Mouse (Mus musculus) gastrocnemius, postnatal 14 days (tissue): ENCODE results near the gene T2. TPM values are rescaled to one million over a fixed set of nuclear protein-coding genes. Genes with fewer than 3 reads are reported as not detected.
"Not testable (repeated sequence)": the region's sequence is repeated elsewhere in the genome, so short reads cannot be mapped to it uniquely, and the experiment has no call there.

ENCODE experiments used
- DNase-seq: peaks from one replicate; pipeline ENCODE4 v3.0.0; 2021; ENCODE audit warnings: mixed read lengths
- intact Hi-C: fragments of 180-260 bp; cut with DNase I; formaldehyde crosslinking; loops from one replicate; pipeline ENCODE4 v1.15.1; 2025; ENCODE audit warnings: low total_unique reads
- total RNA-seq, 2 experiments: library from RNA; stranded (reverse); gene quantifications; 2 replicates each; pipeline ENCODE4 v1.2.3; 2021

The T2 gene
- total RNA-seq, 2 experiments from 2014 or later: not detected

GRCm38 (mm10) chr17:8360876-8361275 is 5.1 kb downstream of the T2 start:
- intact Hi-C loops: no loop called here
- no peak for DNase-seq

- no peak for DNase-seq
- intact Hi-C loops: no loop called here
Measured at GRCm38 (mm10) chr17:8361281-8362103, 5.7 kb downstream of the T2 start.

GRCm38 (mm10) chr17:8367514-8368480 is 12.0 kb downstream of the T2 start:
- intact Hi-C loops: no loop called here
- DNase-seq: no peak

- intact Hi-C loops: no loop called here
- DNase-seq: no peak
Measured at GRCm38 (mm10) chr17:8368570-8368969, 12.8 kb downstream of the T2 start.

GRCm38 (mm10) chr17:8369171-8369570 is 13.4 kb downstream of the T2 start:
- DNase-seq: no peak
- intact Hi-C loops: no loop called here

GRCm38 (mm10) chr17:8370634-8371229 is 14.9 kb downstream of the T2 start:
- intact Hi-C loops: loop anchor here (5.0 to 10.0 kb wide), 2 partner anchors 56 to 108 kb away; partner anchors contain the start of gene Sft2d1
- no peak for DNase-seq

- DNase-seq: peak; percentile 74
- intact Hi-C loops: loop anchor here (5.0 to 10.0 kb wide), 2 partner anchors 57 to 110 kb away; partner anchors contain the start of gene Sft2d1
Measured at GRCm38 (mm10) chr17:8371834-8372233, 16.0 kb downstream of the T2 start.

- intact Hi-C loops: loop anchor here (5.0 to 10.0 kb wide), 2 partner anchors 58 to 110 kb away; partner anchors contain the start of gene Sft2d1
- DNase-seq: peak; percentile 75
Measured at GRCm38 (mm10) chr17:8372286-8373046, 16.7 kb downstream of the T2 start.

- intact Hi-C loops: loop anchor here (10.0 kb wide), 1 partner anchor 62 kb away; the partner anchor contains the start of gene Sft2d1
- DNase-seq: no peak
Measured at GRCm38 (mm10) chr17:8377298-8377697, 21.5 kb downstream of the T2 start.

- no peak for DNase-seq
- intact Hi-C loops: no loop called here
Measured at GRCm38 (mm10) chr17:8385441-8385840, 29.6 kb downstream of the T2 start.

GRCm38 (mm10) chr17:8388463-8388862 is 32.7 kb downstream of the T2 start:
- no peak for DNase-seq

GRCm38 (mm10) chr17:8388990-8389789 is 33.4 kb downstream of the T2 start:
- no peak for DNase-seq
- intact Hi-C loops: no loop called here

More at GRCm38 (mm10) chr17:8388463-8388862, 32.7 kb downstream of the T2 start:
- intact Hi-C loops: no loop called here

- no peak for DNase-seq
- intact Hi-C loops: no loop called here
Measured at GRCm38 (mm10) chr17:8389790-8390095, 34.0 kb downstream of the T2 start.

- intact Hi-C loops: no loop called here
- no peak for DNase-seq
Measured at GRCm38 (mm10) chr17:8390487-8390886, 34.7 kb downstream of the T2 start.

- DNase-seq: no peak
- intact Hi-C loops: no loop called here
Measured at GRCm38 (mm10) chr17:8396371-8396770, 40.6 kb downstream of the T2 start.

- DNase-seq: no peak
- intact Hi-C loops: no loop called here
Measured at GRCm38 (mm10) chr17:8397946-8398345, 42.2 kb downstream of the T2 start.

- intact Hi-C loops, DNase-seq: not testable (repeated sequence)
Measured at GRCm38 (mm10) chr17:8403932-8404331, 48.1 kb downstream of the T2 start.

- intact Hi-C loops: no loop called here
- DNase-seq: no peak
Measured at GRCm38 (mm10) chr17:8406285-8406684, 50.5 kb downstream of the T2 start.
